ENCODE assay signal across 20 mouse cellular contexts in genomic region chr9:32815473-32815872, GRCm38 (mm10).
DNase-seq lines count a peak whose midpoint lies in the region; ATAC-seq lines count a peak whose summit lies in the region.
"Had no signal": no experiment of that assay in that cellular context is flagged by ENCODE, and none has a peak within 500 bp of the region (broad histone marks: within the 10 kb centered on the region; RNA-seq: fewer than 3 reads in every experiment).

No protein-coding gene starts in this region.

- peak; percentile 94 for ATAC-seq in activated CD4-positive, CD25-positive, alpha-beta regulatory T cell, adult 4 months
- ATAC-seq: forebrain, postnatal 0 days; intestine, embryonic 16.5 days had no signal

- intact Hi-C loops in left cerebral cortex, postnatal 25 days (cut with DNase I): no loop called here

- peak; percentile 76 for DNase-seq in CD4-positive, CD25-positive, alpha-beta regulatory T cell, adult 2 months (ENCODE audit: low read depth, low spot score)
- DNase-seq in naive thymus-derived CD4-positive, alpha-beta T cell, adult 2 months (ENCODE audit: low read depth): peak; percentile 82
- DNase-seq in thymus, postnatal 10 days (ENCODE audit: low spot score in 2 of 2): peak; percentile 56 to 61
- DNase-seq in cerebellum, adult 9-11 months: no peak
- DNase-seq in lung, postnatal 10 days: no peak
- DNase-seq in yolk sac, embryonic 10.5 days (ENCODE audit: low spot score): no peak
- no peak for DNase-seq in left cerebral cortex, postnatal 25 days (ENCODE audit: low spot score in 2 of 2)
- DNase-seq: adrenal gland, postnatal 36 days; cerebellum, adult 9-10 months; forebrain, postnatal 0 days; gastrocnemius, postnatal 14 days; heart, adult 18-20 months; kidney, adult 9 months; kidney, postnatal 14 days; layer of hippocampus, adult 9-11 months; left cerebral cortex, postnatal 4 days; right cerebral cortex, postnatal 14 days; spleen, adult 18-20 months had no signal

Comparison
In these comparisons a context has a peak if more than half of its experiments do, and no peak if none do; other contexts are left out.
1. DNase-seq: peak in CD4-positive, CD25-positive, alpha-beta regulatory T cell, adult 2 months (single experiment), naive thymus-derived CD4-positive, alpha-beta T cell, adult 2 months (single experiment) and thymus, postnatal 10 days (2 of 2); none in cerebellum, adult 9-11 months (single experiment), lung, postnatal 10 days (single experiment), yolk sac, embryonic 10.5 days (single experiment) and left cerebral cortex, postnatal 25 days (0 of 2).